Mouse (Mus musculus) kidney, postnatal 25 days (tissue): ENCODE results near the gene Emilin1.

Experiments used
- DNase-seq, 2 experiments: peaks; one replicate each; pipeline ENCODE4 v3.0.0; 2021; ENCODE audit warnings: mixed read lengths in 2 of 2

Emilin1 gene

DNA sequence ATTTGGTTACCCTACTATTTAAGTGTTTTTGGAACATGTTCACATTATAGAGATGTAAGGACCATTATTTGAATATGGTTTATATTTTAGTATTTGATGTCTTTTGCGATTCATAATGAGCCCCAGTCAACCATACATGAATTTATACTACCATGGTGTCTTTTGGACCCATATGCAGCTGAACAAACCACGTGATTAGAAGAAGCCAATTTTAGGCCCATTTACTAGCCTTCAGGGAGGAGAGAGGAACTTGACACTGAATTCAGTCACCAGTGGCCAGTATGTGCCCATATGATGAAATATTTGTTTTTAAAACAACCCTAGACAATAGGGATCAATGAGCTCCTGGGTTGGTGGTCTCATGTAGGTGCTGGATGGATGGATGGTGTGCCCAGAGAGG is 47.6 kb downstream of the Emilin1 start:
- no peak for DNase-seq

DNA sequence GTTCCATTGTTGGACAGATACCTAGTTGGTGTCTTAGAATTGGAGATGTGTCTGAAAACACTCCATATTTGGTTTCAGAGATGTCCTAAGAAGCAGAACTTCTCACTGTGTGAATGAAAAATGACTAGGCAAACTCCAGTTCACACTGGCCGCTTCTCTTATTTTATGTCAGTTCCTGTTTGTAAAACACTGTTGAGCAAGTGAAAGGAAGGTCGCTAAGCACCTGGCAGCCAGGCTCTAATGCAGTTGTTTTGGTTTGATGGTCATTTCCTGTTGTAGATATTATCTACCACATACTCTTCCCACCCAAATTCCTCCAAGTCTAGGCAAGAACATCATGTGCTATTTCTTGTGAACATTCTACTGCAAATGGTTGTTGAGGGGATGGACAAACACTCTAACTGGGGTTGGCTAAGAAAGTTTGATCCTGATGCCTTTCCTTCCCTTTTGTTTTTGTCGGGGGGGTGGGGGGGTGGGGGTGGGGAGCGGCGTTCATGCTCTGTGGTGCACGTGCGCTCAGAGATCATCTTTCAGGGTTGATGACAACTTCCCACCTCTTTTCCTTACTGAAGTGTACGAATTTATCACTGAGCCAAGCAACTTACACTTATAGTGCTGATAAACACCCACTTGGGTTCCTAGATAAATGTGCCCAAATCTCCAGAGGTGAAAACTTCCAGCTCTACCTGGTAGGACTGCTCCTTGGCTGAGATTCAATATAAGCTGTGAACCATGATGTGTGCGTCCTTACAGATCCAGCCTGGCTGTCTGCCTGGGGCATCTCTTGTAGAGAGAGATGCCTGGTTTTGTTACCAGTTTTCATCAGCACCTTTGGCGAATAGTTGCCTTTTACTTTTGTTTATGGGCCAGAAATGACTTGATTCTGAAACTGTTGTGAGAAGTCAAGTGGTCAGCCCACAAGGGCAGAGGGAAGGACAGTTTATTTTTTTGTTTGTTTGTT is 48.6 kb downstream of the Emilin1 start:
- peak in 1 of 2 experiments; percentile 54 for DNase-seq

DNA sequence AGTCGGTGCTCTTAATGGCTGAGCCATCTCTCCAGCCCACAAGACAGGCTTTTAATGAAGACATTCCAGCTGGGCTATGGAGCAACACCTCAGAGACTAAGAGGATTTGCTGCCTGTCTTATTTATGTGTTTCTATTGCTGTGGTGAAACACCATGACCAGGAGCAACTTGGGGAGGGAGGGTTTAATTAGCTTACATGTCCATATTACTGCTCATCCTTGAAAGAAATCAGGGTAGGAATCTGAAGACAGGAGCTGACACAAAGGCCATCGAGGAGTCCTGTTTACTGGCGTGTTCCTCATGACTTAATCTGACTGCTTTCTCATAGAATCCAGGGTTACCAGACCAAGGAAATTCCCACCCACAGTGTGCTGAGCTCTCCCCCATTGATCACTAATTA is 50.7 kb downstream of the Emilin1 start:
- DNase-seq: no peak

DNA sequence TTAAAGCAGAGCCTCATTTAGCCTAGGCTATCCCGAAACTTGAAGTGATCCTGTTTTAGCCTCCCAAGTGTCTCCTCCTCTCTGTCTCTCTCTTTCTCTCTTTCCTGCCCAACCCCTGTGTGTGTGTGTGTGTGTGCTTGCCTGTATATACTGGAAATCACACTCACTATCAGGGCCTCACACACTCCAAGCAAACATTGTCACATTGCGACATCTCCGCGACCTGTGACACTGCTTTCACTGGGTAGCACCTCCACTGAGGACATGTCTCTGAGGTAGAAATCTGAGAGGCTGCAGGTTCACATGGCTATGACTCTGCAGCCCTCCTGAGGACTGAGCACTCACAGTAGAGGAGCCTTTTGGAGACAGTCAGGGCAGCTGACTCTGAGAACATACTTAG is 53.0 kb downstream of the Emilin1 start:
- no peak for DNase-seq

DNA sequence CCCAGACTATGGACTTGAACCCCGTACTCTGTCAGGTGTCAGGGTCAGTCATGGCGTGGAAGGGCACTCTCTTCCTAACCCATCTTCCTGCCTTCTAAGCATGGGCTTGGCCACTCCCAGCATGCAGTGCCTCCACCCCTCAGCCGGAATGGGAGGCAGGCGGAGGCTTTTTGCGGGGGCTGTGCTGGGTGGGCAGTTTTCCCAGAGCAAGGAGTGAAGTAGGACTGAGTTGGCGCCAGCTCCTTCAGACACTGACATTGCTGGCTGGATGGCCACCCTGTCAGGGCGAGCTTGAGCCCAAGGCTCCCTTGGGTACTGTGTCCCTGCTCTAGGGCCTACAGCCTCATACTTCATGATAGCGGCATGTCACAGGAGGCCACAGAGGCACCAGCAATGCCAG is 55.2 kb downstream of the Emilin1 start, which contains the start of gene Tcf23:
TSS of gene Tcf23 (plus strand) at position 247 of the 400 bp plus-strand sequence.
- peak in 1 of 2 experiments; percentile 62 for DNase-seq

DNA sequence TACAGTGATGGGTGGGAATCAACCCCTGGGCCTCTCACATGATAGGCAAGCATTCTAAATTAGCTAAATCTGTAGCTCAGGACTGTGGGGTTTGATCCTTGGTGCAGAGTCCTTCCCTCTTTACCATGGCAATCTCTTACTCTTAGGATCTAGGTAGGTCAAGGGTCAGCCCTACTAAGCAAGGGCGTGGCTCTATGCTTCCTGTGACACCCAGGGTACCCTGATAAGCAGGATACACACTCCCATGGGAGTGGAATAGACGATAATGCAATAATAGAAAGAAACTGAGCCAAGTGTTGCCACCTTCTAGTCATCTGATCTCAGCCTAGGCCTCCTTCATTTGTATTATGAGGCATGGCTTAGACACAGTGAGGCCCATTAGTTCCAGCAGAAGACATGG is 56.2 kb downstream of the Emilin1 start:
- DNase-seq: no peak
